In the genomic region with DNA sequence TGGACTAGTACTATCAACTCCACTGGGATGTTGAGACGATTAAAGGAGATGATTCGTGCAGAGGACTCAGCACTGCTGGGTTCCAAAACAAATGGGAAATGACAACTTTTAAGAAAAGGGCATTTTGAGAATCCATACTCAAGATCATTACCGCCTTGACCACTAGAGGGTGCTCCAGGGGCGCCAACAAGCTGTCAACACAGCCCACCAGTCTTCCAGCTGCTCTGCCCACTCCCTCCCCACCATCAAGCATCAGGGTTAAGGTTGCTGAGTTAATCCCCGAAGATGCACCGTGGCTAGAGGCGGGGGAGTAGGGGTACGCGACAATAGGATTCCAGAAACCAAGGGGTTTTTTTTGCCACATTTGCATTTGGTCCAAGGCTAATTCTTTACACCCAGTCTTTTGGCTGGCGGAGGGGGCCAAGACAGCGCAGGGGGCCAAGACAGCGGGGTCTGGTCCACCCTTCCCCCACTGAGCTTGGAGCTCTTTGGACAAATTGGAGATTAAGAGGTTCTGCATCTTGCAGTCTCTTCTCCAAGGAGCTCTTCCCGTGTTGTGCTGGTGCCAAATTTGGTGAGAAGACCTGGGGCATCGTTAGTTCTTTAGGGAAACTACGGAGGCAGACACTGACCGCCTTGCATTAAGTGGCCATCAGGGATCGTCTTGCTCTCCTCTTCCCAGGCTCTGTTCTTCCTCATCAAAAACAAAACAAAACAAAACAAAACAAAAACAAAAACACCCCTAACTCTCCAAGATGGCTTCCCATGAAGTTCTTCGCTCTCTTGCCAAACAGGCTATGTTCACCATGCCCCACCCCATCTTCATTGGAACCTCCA, we compare ENCODE assay signal across 8 mouse cellular contexts. TPM values are rescaled to one million over a fixed set of nuclear protein-coding genes. Genes with fewer than 3 reads are reported as not detected.
A peak's percentile ranks its signal among the peaks of the same experiment; 100 is the strongest.
DNase-seq lines count a peak whose midpoint lies in the region; ATAC-seq and TF ChIP-seq lines count a peak whose summit lies in the region.

No protein-coding gene starts in this region.

- H3K9me3 ChIP-seq in embryonic facial prominence, embryonic 15.5 days (replicated peaks), result no peaks in the 10 kb centered on the region
- H3K9me3 ChIP-seq in heart, embryonic 13.5 days, result no peaks in the 10 kb centered on the region
- H3K9me3 ChIP-seq in kidney, embryonic 16.5 days (ENCODE audit: low read length), result no peaks in the 10 kb centered on the region
- H3K9me3 ChIP-seq in liver, embryonic 16.5 days (replicated peaks; ENCODE audit: control insufficient read depth, low read length), result no peaks in the 10 kb centered on the region
- H3K9me3 ChIP-seq in neural tube, embryonic 15.5 days (replicated peaks), result no peaks in the 10 kb centered on the region

- H3K4me1 ChIP-seq in bone marrow, adult 2 months (ENCODE audit: control insufficient read depth, insufficient read depth, low read length), result no peaks in the 10 kb centered on the region; the same call in 1 of the 2 replicates
- H3K4me1 ChIP-seq in embryonic facial prominence, embryonic 15.5 days, result peaks cover 62% of the 10 kb centered on the region
- peaks cover 63% of the 10 kb centered on the region for H3K4me1 ChIP-seq in heart, embryonic 13.5 days
- H3K4me1 ChIP-seq in kidney, embryonic 16.5 days (ENCODE audit: insufficient read depth, low read length), result peaks cover 56% of the 10 kb centered on the region
- H3K4me1 ChIP-seq in liver, embryonic 16.5 days (ENCODE audit: control insufficient read depth, low read depth, low read length), result peaks cover 7% of the 10 kb centered on the region
- H3K4me1 ChIP-seq in neural tube, embryonic 15.5 days, result peaks cover 78% of the 10 kb centered on the region

- no peak overlapping the region for H3K4me3 ChIP-seq in bone marrow, adult 2 months (replicated peaks; ENCODE audit: control insufficient read depth, low read depth, low read length)
- peak overlapping the region; percentile 78 for H3K4me3 ChIP-seq in embryonic facial prominence, embryonic 15.5 days (replicated peaks)
- H3K4me3 ChIP-seq in heart, embryonic 13.5 days, result peak overlapping the region; percentile 90
- peak overlapping the region; percentile 84 for H3K4me3 ChIP-seq in kidney, embryonic 16.5 days (ENCODE audit: low read length)
- H3K4me3 ChIP-seq in liver, embryonic 16.5 days (ENCODE audit: low read depth, low read length), result peak overlapping the region; percentile 71
- H3K4me3 ChIP-seq in neural tube, embryonic 15.5 days (replicated peaks), result peak overlapping the region; percentile 78

- H3K9ac ChIP-seq in embryonic facial prominence, embryonic 15.5 days, result no peak overlapping the region
- H3K9ac ChIP-seq in heart, embryonic 13.5 days, result peak overlapping the region; percentile 97
- peak overlapping the region; percentile 93 for H3K9ac ChIP-seq in kidney, embryonic 16.5 days (replicated peaks; ENCODE audit: low read length)
- no peak overlapping the region for H3K9ac ChIP-seq in liver, embryonic 16.5 days (ENCODE audit: low read depth, low read length)
- H3K9ac ChIP-seq in neural tube, embryonic 15.5 days (replicated peaks), result peak overlapping the region; percentile 86

- peak; percentile 88 for DNase-seq in CD4-positive, CD25-positive, alpha-beta regulatory T cell, adult 2 months (ENCODE audit: low read depth, low spot score)
- peak; percentile 66 for DNase-seq in testis, postnatal 14 days (ENCODE audit: low spot score)

- TF ChIP-seq POLR2A in bone marrow, adult 2 months (IDR thresholded peaks at IDR 0.05; ENCODE audit: borderline replicate concordance, control insufficient read depth, low read depth, low read length), result no peak

- no peaks in the 10 kb centered on the region for H3K27me3 ChIP-seq in embryonic facial prominence, embryonic 15.5 days
- H3K27me3 ChIP-seq in heart, embryonic 13.5 days (replicated peaks), result no peaks in the 10 kb centered on the region
- no peaks in the 10 kb centered on the region for H3K27me3 ChIP-seq in kidney, embryonic 16.5 days (ENCODE audit: insufficient read depth, low read length)
- H3K27me3 ChIP-seq in liver, embryonic 16.5 days (ENCODE audit: control insufficient read depth, insufficient read depth, low read depth, low read length), result no peaks in the 10 kb centered on the region
- no peaks in the 10 kb centered on the region for H3K27me3 ChIP-seq in neural tube, embryonic 15.5 days (replicated peaks)

- peak; percentile 94 for TF ChIP-seq CTCF in bone marrow, adult 2 months (IDR thresholded peaks at IDR 0.05; ENCODE audit: control insufficient read depth, insufficient read depth, low read length)

- peak overlapping the region; percentile 80 for H3K4me2 ChIP-seq in embryonic facial prominence, embryonic 15.5 days (replicated peaks)
- H3K4me2 ChIP-seq in heart, embryonic 13.5 days, result peak overlapping the region; percentile 91
- H3K4me2 ChIP-seq in kidney, embryonic 16.5 days (replicated peaks; ENCODE audit: low read depth, low read length), result peak overlapping the region; percentile 97
- H3K4me2 ChIP-seq in liver, embryonic 16.5 days (ENCODE audit: low read depth, low read length), result peak overlapping the region; percentile 80
- peak overlapping the region; percentile 96 for H3K4me2 ChIP-seq in neural tube, embryonic 15.5 days

- no peak overlapping the region for H3K27ac ChIP-seq in bone marrow, adult 2 months (ENCODE audit: control insufficient read depth, insufficient read depth, low read depth, low read length, poor library complexity)
- peak overlapping the region; percentile 98 for H3K27ac ChIP-seq in embryonic facial prominence, embryonic 15.5 days (replicated peaks)
- peak overlapping the region; percentile 97 for H3K27ac ChIP-seq in heart, embryonic 13.5 days (replicated peaks)
- peak overlapping the region; percentile 94 for H3K27ac ChIP-seq in kidney, embryonic 16.5 days (ENCODE audit: low read length)
- no peak overlapping the region for H3K27ac ChIP-seq in liver, embryonic 16.5 days (ENCODE audit: low read length)
- peak overlapping the region; percentile 99 for H3K27ac ChIP-seq in neural tube, embryonic 15.5 days (replicated peaks)

- WGBS in bone marrow, adult 2 months, result 45% methylated on average over 18 of the region's 18 CpGs
- WGBS in embryonic facial prominence, embryonic 15.5 days, result 27% methylated on average over 18 of the region's 18 CpGs
- 28% methylated on average over 18 of the region's 18 CpGs for WGBS in heart, embryonic 13.5 days
- 35% methylated on average over 18 of the region's 18 CpGs for WGBS in kidney, embryonic 16.5 days
- 42% methylated on average over 18 of the region's 18 CpGs for WGBS in liver, embryonic 16.5 days (ENCODE audit: insufficient replicate concordance)
- 27% methylated on average over 18 of the region's 18 CpGs for WGBS in neural tube, embryonic 15.5 days

- ATAC-seq in embryonic facial prominence, embryonic 15.5 days (ENCODE audit: insufficient number of reproducible peaks, low FRiP score, low TSS enrichment, low read depth), result no peak
- no peak for ATAC-seq in heart, embryonic 13.5 days (ENCODE audit: extremely low read depth, insufficient number of reproducible peaks, low FRiP score, low TSS enrichment)
- ATAC-seq in kidney, embryonic 16.5 days (ENCODE audit: low FRiP score, low TSS enrichment), result no peak
- no peak for ATAC-seq in liver, embryonic 16.5 days (ENCODE audit: low read depth)
- ATAC-seq in neural tube, embryonic 15.5 days (ENCODE audit: low FRiP score), result no peak

- H3K36me3 ChIP-seq in embryonic facial prominence, embryonic 15.5 days, result peaks cover 26% of the 10 kb centered on the region
- H3K36me3 ChIP-seq in heart, embryonic 13.5 days, result peaks cover 35% of the 10 kb centered on the region
- H3K36me3 ChIP-seq in kidney, embryonic 16.5 days (ENCODE audit: insufficient read depth, low read length), result peaks cover 20% of the 10 kb centered on the region
- peaks cover 2% of the 10 kb centered on the region; the same call in 1 of the 2 replicates for H3K36me3 ChIP-seq in liver, embryonic 16.5 days (ENCODE audit: control insufficient read depth, insufficient read depth)
- peaks cover 19% of the 10 kb centered on the region for H3K36me3 ChIP-seq in neural tube, embryonic 15.5 days

RNA-seq across cellular contexts. Expression of a gene that starts 1.8 kb away (rescaled TPM):
- polyA plus RNA-seq in bone marrow, adult 2 months (2011; ENCODE audit: insufficient read depth, insufficient read length, low replicate concordance, missing spikeins), result not detected in 2 replicates
- 0.91 TPM in 1 of 2 replicates, not detected in the other for polyA plus RNA-seq in embryonic facial prominence, embryonic 15.5 days (2015; fragmentation: Nextera tagmentation; extraction: Ambion mirVana)
- not detected in 2 replicates for polyA plus RNA-seq in heart, embryonic 13.5 days (2015; fragmentation: Nextera tagmentation; extraction: Ambion mirVana)
- polyA plus RNA-seq in kidney, embryonic 16.5 days (2015; fragmentation: Nextera tagmentation; extraction: Ambion mirVana), result not detected in 2 replicates
- polyA plus RNA-seq in liver, embryonic 16.5 days (2015; fragmentation: Nextera tagmentation; extraction: Ambion mirVana), result not detected in 2 replicates
- 0.42 and 0.72 TPM in 2 replicates for polyA plus RNA-seq in neural tube, embryonic 15.5 days (2015; fragmentation: Nextera tagmentation; extraction: Ambion mirVana)

RNA-seq across cellular contexts. Expression of a gene that starts 2.2 kb away (rescaled TPM):
- 24.2 and 29.0 TPM in 2 replicates for polyA plus RNA-seq in bone marrow, adult 2 months (2011; ENCODE audit: insufficient read depth, insufficient read length, low replicate concordance, missing spikeins)
- polyA plus RNA-seq in embryonic facial prominence, embryonic 15.5 days (2015; fragmentation: Nextera tagmentation; extraction: Ambion mirVana), result 90.7 and 93.5 TPM in 2 replicates
- 48.6 and 49.5 TPM in 2 replicates for polyA plus RNA-seq in heart, embryonic 13.5 days (2015; fragmentation: Nextera tagmentation; extraction: Ambion mirVana)
- polyA plus RNA-seq in kidney, embryonic 16.5 days (2015; fragmentation: Nextera tagmentation; extraction: Ambion mirVana), result 52.1 and 58.8 TPM in 2 replicates
- 5.8 and 6.3 TPM in 2 replicates for polyA plus RNA-seq in liver, embryonic 16.5 days (2015; fragmentation: Nextera tagmentation; extraction: Ambion mirVana)
- polyA plus RNA-seq in neural tube, embryonic 15.5 days (2015; fragmentation: Nextera tagmentation; extraction: Ambion mirVana), result 53.1 and 64.3 TPM in 2 replicates

RNA-seq across cellular contexts. Expression of a gene that starts 27.7 kb away (rescaled TPM):
- polyA plus RNA-seq in bone marrow, adult 2 months (2011; ENCODE audit: insufficient read depth, insufficient read length, low replicate concordance, missing spikeins), result 0.40 and 0.60 TPM in 2 replicates
- polyA plus RNA-seq in embryonic facial prominence, embryonic 15.5 days (2015; fragmentation: Nextera tagmentation; extraction: Ambion mirVana), result 8.4 and 9.0 TPM in 2 replicates
- 1.6 and 1.7 TPM in 2 replicates for polyA plus RNA-seq in heart, embryonic 13.5 days (2015; fragmentation: Nextera tagmentation; extraction: Ambion mirVana)
- polyA plus RNA-seq in kidney, embryonic 16.5 days (2015; fragmentation: Nextera tagmentation; extraction: Ambion mirVana), result 1.7 and 1.9 TPM in 2 replicates
- 0.07 and 0.14 TPM in 2 replicates for polyA plus RNA-seq in liver, embryonic 16.5 days (2015; fragmentation: Nextera tagmentation; extraction: Ambion mirVana)
- polyA plus RNA-seq in neural tube, embryonic 15.5 days (2015; fragmentation: Nextera tagmentation; extraction: Ambion mirVana), result 39.9 and 49.0 TPM in 2 replicates

RNA-seq across cellular contexts. Expression of a gene that starts 54.6 kb away (rescaled TPM):
- 6.8 and 8.4 TPM in 2 replicates for polyA plus RNA-seq in bone marrow, adult 2 months (2011; ENCODE audit: insufficient read depth, insufficient read length, low replicate concordance, missing spikeins)
- 73.3 and 77.6 TPM in 2 replicates for polyA plus RNA-seq in embryonic facial prominence, embryonic 15.5 days (2015; fragmentation: Nextera tagmentation; extraction: Ambion mirVana)
- 35.6 and 37.5 TPM in 2 replicates for polyA plus RNA-seq in heart, embryonic 13.5 days (2015; fragmentation: Nextera tagmentation; extraction: Ambion mirVana)
- 71.7 and 74.0 TPM in 2 replicates for polyA plus RNA-seq in kidney, embryonic 16.5 days (2015; fragmentation: Nextera tagmentation; extraction: Ambion mirVana)
- 7.2 and 8.3 TPM in 2 replicates for polyA plus RNA-seq in liver, embryonic 16.5 days (2015; fragmentation: Nextera tagmentation; extraction: Ambion mirVana)
- 58.4 and 63.7 TPM in 2 replicates for polyA plus RNA-seq in neural tube, embryonic 15.5 days (2015; fragmentation: Nextera tagmentation; extraction: Ambion mirVana)

RNA-seq across cellular contexts. Expression of a gene that starts 59.2 kb away (rescaled TPM):
- polyA plus RNA-seq in bone marrow, adult 2 months (2011; ENCODE audit: insufficient read depth, insufficient read length, low replicate concordance, missing spikeins), result 104 and 140 TPM in 2 replicates
- 16.7 and 19.2 TPM in 2 replicates for polyA plus RNA-seq in embryonic facial prominence, embryonic 15.5 days (2015; fragmentation: Nextera tagmentation; extraction: Ambion mirVana)
- 13.5 and 13.9 TPM in 2 replicates for polyA plus RNA-seq in heart, embryonic 13.5 days (2015; fragmentation: Nextera tagmentation; extraction: Ambion mirVana)
- polyA plus RNA-seq in kidney, embryonic 16.5 days (2015; fragmentation: Nextera tagmentation; extraction: Ambion mirVana), result 29.3 and 36.5 TPM in 2 replicates
- 33.1 and 35.2 TPM in 2 replicates for polyA plus RNA-seq in liver, embryonic 16.5 days (2015; fragmentation: Nextera tagmentation; extraction: Ambion mirVana)
- 4.8 and 44.4 TPM in 2 replicates for polyA plus RNA-seq in neural tube, embryonic 15.5 days (2015; fragmentation: Nextera tagmentation; extraction: Ambion mirVana)

Comparison
In these comparisons a context has a peak if more than half of its experiments do, and no peak if none do; other contexts are left out.
1. H3K27ac ChIP-seq: peak in embryonic facial prominence, embryonic 15.5 days (single experiment), heart, embryonic 13.5 days (single experiment), kidney, embryonic 16.5 days (single experiment) and neural tube, embryonic 15.5 days (single experiment); none in bone marrow, adult 2 months (single experiment) and liver, embryonic 16.5 days (single experiment).
2. H3K9ac ChIP-seq: peak in heart, embryonic 13.5 days (single experiment), kidney, embryonic 16.5 days (single experiment) and neural tube, embryonic 15.5 days (single experiment); none in embryonic facial prominence, embryonic 15.5 days (single experiment) and liver, embryonic 16.5 days (single experiment).
3. Peak in every context shown above with its lines, with median percentiles within 50 percentile points of each other: H3K4me2 ChIP-seq.